Mouse (Mus musculus) small intestine, adult 2 months (tissue): ENCODE results near the gene Bmyc.

Experiments used
- CTCF ChIP-seq: fragments of 200-500 bp; IDR thresholded peaks from 2 replicates; pipeline ENCODE4 v1.5.1; 2012; ENCODE audit warnings: low read depth, mild to moderate bottlenecking, control low read depth, inconsistent platforms, low read length, moderate library complexity, mixed read lengths; ENCODE audit not compliant: insufficient replicate concordance, insufficient read length; ENCODE audit errors: extremely low read depth
- POLR2A ChIP-seq: fragments of 200-500 bp; IDR thresholded peaks from 2 replicates; pipeline ENCODE4 v1.6.1; 2012; ENCODE audit warnings: low read depth, mild to moderate bottlenecking, control low read depth, inconsistent platforms, low read length, moderate library complexity

- TF ChIP-seq CTCF, result no peak
- no peak for TF ChIP-seq POLR2A
Observed at GRCm38 (mm10) chr2:25657246-25657645, 49.3 kb upstream of the Bmyc start.
